Mouse (Mus musculus): ENCODE data around the gene Ddit4. TPM values are rescaled to one million over a fixed set of nuclear protein-coding genes. Genes with fewer than 3 reads are reported as not detected.
"Not testable (repeated sequence)": the region's sequence is repeated elsewhere in the genome, so short reads cannot be mapped to it uniquely, and the experiment has no call there.

Ddit4 gene
- total RNA-seq (2021) = 10 to 100 TPM; 50.6 to 52.2 TPM

DNA sequence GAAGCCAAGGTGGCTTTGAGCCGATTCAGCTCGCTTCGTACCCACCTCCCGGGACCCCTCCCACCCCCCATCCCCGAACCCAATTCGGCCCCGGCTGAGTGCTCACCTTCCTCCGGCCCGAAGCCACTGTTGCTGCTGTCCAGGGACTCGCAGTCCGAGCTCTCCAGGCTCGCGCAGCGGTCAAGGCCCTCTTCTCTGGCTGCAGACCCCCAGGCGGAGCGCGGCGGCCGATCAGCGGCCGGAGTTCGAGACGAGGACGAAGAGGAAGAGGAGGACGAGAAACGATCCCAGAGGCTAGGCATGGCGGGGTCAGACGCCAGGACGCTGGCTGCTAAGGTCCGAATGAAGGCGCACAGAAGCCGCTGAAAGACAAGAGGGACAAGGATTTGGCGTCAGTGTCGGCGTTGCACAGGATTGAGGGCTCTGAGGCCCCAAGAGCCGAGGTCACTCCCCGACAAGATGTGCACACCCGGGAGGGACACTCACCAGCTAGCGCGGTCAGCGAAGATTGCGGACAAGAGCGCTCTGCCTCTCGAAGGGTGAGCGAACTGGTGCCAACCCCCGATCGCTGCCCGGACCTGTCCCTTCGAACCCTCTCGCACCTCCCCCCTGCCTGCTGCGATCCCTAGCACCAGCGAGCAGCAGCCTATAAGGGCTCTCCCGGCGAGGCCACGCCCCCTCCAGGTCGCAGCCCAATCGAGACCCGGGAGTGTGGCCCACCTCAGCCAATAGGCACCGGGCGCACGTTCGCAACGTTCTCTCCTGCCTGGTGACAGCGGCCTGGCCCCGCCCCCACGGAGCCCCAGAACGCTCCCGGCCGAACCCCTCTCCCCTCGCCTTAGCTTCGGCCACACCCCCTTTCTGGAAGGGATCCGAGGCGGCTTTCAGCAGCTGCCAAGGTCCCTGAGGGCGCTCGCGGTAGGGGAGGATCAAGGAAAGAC lies at the start of gene Ddit4:
TSS of gene Ddit4 (minus strand) at position 624 of the 941 bp plus-strand sequence.
- DNase-seq = peak; percentile 100
- intact Hi-C loops (cut with DNase I) = loop anchor here (5.0 kb wide), 1 partner anchor 54 kb away; no protein-coding TSS in a partner anchor

DNA sequence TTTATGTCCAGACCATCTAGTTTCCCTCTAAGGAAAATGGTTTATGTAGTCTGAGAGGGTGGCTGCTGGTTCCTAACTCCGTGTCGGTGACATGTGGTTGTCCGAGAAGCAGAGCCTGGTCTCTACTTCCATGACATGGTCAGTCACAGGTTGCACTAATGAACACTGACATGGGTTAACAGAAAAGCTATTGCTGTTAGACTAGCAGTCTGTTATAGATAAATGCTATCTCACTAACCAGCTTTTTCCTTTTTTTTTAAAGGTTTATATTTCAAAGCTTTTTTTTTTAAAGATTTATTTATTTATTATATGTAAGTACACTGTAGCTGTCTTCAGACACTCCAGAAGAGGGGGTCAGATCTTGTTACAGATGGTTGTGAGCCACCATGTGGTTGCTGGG lies 47.4 kb upstream of the Ddit4 start:
- intact Hi-C loops (cut with DNase I) = no loop called here
- DNase-seq = no peak

DNA sequence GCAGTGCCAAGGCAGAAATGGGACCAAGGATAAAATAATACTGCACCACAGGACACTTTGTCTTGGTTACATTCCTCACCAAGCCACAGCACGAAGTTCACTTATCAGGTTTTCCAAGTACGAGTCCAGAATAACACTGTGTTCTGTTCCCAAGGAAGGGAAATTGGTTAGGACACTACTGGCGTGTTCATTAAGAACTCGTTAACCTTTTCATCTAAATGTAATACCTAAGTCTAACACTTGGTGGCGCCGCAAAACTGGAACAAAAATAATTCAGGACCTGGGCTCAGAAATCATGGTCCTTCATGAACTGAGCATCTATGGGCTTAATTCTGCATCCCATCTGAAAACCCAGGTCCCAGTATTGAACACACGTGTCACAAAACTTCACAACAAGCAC lies 46.0 kb upstream of the Ddit4 start:
- intact Hi-C loops (cut with DNase I) = no loop called here
- no peak for DNase-seq

DNA sequence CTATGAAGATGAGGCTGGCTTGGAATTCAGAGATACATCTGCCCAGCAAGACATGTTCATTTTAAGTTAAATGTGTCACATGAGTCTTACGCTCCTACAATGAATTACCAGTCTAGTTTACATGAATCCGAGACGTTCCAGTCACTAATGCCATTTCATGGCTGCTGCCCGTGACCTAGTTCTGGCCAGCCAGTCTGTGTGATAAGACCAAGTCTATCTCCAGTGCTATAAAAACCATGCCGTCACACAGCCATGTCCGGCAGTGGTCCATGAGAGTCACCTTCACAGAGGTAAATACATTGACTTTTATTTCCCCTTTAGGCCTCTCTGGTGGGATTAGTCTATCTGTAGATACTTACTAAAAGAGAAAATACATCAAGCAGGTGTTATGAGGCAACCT lies 44.3 kb upstream of the Ddit4 start:
- intact Hi-C loops (cut with DNase I) = no loop called here
- DNase-seq = no peak

DNA sequence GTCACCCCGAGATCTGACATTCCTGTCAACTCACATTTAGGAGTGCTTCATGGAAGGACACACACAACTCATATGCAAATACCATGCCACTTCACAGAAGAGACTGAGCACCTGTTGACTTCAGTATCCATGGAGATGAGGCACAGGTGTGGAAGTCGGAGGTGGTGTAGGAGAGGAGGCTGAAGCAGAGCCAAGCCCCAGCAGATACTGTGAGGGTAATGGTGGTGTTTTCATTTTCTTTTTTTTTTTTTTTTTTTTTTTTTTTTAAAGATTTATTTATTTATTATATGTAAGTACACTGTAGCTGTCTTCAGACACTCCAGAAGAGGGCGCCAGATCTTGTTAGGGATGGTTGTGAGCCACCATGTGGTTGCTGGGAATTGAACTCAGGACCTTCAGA lies 42.2 kb upstream of the Ddit4 start:
- intact Hi-C loops (cut with DNase I); DNase-seq: not testable (repeated sequence)

DNA sequence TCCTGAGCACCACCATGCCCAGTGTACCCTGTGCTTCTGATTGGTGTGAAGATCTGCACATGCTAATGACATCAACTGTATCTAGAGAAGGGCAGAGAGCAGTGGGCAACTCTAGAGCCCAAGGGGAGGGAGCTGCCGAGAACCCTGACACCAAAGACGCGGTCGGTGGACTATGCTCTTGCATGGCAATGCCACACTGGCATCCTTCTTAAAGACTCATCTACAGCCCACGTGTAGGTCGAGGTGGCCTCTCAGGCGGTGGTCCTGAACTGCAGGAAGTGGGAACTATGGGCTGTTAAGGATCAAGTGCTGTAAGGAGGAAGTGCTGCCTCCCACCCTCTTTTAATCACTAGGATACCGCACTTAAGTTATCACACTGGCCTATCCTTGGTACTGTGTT lies 40.4 kb upstream of the Ddit4 start:
- intact Hi-C loops (cut with DNase I) = no loop called here
- DNase-seq = no peak

DNA sequence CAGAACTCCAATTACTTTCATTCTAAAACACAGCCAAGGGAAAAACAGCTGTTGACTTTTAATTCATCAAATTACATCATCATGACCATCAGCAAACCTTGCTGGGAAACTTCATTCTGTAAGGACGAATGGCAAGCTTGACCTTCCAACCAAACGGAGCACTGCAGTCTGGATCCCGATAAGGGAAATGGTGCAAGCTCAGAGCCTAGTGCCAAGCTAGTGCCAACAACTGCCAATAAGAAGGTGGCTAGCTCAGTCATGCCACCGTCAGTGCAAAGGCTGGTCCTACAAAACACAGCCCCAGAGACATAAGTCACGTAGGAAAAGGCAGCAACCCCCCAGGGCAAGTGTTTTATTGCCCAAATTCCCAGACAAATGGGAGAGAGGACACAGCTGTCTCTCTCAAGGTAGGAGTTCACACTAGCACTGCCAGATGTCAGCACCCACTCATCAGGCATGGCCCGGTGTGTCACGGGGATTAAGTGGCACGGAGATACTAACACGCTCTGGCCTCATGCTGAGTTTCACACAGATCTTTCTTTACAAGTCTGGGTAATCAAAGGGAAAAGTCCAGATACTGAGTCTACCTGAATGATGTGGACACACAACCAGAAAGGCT lies 39.7 kb upstream of the Ddit4 start:
- intact Hi-C loops (cut with DNase I) = no loop called here
- DNase-seq = no peak

DNA sequence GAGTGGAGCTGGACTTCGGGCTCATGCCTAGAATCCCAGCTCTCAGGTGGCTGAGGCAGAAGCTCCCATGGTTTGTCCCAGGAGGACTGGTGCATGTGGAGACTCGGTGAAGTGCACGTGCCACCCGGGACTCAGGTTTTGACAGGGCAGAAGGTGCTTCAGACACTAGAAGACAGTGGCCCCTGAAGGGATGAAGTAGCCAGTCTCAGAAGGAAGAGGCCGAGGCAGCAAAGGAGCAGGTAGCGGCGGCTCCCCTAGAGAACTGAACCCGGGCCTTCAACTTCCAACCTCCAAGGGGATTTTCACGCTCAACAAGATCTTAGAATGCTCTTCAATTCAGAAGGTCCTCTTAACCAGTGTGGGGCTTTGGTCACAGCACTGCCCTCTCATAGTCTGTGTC lies 38.8 kb upstream of the Ddit4 start:
- DNase-seq = no peak
- intact Hi-C loops (cut with DNase I) = no loop called here

DNA sequence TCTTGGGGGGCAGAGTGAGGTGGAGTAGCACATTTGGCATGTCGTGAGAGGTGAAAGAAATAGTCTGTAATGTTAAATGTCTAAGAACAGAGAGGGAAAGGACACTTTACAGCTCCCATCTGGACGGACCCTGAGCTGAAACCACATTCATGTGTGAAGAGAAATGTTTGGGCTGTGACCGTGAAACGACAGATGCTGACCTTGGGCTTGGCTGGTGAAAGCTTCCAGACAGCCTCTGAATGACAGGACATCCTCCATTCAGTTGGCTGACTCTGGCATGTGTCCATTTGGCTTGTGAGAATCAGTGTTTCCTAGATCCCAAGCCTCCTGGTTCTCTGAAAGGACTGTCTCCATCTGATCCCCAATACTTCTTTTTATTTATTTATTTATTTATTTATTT lies 36.4 kb upstream of the Ddit4 start:
- DNase-seq = peak; percentile 51
- intact Hi-C loops (cut with DNase I) = no loop called here

DNA sequence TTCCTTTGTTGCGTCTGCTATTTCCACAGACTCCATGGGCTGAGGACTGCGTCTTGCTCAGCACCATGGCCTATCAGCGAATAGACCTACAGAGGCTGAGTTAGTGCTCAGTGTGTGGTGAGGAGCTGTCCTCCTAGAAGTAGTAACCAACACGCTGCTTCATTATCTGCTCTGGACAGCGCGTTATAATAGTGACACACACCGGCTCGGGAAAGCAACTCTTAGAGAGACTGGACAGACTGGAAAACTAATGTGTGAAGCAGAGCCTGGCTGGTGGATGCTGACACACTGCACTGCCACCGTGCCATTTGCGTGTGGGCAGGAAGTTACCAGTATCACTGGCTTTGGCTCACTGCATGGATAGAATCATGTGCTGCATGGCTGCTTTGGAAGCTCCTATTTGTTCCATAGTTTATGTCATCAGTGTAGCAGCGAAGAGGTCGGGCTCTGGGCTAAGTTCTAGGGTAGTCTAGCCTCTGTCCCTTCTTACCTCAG lies 30.8 kb upstream of the Ddit4 start:
- intact Hi-C loops (cut with DNase I) = no loop called here
- DNase-seq = no peak

DNA sequence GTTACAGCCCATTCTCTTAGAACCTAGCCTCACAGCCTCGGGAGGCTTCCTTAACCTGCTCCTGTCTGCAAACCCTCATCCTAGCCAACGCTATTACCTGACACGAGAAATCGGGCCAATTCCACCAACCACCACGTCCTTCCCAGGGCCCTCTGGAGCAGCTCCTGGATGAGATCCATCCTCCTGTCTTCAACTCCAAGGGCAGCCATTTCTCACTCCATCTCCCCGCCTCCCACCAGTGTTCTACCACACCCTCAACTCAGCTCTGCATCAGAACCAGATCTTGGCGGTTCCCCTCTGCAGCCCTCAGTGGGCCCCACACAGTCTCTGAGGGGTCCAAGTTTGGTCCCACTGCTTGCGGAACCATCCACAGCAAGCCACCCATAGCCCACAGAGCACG lies 30.2 kb upstream of the Ddit4 start:
- no peak for DNase-seq
- intact Hi-C loops (cut with DNase I) = no loop called here

DNA sequence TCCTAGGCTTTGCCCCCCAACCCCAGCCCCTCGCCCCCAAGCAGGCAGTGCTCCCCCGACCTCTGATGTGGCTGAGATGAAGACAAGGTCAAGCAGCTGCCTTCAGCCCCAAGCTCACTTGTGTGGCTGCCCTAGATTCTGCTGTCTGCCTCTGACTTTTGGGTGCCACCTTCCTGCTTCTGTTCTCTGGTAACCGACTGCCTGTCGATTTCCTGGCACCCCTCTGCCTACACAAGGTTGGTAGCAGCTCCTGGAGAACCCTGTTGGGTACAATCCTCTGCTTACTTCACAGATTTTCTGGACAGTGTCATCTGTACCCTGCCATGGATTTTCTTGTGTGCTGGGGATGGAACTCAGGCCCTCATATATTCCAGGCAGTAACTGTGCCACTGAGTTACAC lies 29.7 kb upstream of the Ddit4 start:
- DNase-seq = no peak
- intact Hi-C loops (cut with DNase I) = no loop called here

DNA sequence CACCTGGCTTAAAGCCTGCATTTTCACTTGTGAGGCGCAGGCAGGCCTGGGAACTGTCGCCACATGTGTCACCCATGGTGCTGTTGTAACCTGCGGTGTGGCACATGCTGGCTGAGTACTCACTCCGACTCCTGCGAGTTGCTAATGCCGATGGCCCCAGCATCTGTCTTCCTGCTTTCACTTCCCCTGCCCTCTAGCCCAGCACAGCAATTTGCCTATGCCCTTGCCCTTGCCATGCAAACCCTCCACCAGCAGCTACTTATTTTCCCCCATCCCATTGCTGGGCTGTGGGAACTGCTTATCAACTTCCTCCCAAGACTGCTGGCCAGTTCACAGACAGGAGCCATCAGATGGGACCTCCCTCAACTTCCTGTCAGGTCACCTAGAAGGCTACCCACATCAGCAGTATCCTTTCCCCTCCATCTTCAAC lies 29.2 kb upstream of the Ddit4 start:
- DNase-seq = no peak
- intact Hi-C loops (cut with DNase I) = no loop called here

DNA sequence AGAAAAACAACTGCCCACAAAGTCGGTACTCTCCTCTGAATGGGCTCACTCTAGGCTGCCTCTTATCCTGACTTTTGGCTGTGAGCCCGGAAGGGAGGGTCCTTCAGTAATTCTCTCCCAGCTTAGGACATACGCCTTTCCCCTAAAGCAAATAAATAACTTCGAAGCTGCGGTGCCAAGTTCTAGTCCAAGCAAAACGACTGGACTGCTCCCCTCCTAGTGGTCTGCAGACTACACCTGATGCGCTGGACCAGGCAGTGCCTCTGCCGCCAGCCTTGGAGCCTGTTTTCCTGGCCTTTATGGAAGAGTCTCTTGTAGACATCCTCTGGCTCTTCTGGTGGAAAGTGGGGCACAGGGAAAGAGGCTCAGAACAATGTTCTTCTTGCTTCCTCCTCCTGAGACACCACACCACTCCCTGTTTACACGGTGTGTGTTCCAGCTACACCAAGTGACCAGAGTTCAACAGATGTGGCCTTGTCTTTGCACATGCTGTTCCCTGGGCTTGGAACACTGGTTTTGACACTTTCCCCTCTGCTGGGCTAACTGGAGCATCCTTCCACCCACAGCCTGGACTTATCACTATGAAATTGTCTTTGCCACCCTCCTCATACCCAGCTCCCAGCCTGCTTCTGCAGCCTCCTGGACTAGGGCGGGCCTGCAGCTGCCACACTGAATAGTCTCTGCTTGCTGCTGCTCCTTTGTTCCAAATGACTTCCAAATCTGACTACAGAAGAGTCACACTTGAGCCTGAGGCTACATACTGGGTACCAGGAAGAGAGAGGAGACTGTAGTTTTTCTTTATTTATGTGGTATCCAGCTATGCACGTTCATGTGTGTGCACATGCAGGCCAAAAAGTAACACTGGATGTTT lies 27.5 kb upstream of the Ddit4 start:
- peak; percentile 72 for DNase-seq
- intact Hi-C loops (cut with DNase I) = no loop called here

DNA sequence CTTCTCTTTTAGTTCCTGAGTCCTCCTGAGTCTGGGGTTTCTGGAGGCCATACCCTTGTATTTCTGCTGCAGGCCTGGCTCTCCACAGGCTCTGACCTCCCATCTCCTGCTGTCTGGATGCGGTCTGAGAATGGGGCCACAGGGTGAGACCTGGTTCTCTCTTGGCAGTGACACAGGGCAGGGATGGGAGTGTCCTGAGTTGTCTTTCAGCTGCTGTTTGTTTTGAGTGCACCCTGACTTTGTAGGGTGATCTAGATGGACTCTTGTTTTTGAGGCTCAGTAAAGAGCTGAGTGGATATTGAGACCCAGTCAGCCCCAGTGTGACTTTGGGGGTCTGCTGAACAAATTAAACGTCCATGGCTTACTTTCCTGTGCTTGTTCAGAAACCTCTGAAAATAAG lies 26.8 kb upstream of the Ddit4 start:
- intact Hi-C loops (cut with DNase I) = no loop called here
- DNase-seq = no peak

DNA sequence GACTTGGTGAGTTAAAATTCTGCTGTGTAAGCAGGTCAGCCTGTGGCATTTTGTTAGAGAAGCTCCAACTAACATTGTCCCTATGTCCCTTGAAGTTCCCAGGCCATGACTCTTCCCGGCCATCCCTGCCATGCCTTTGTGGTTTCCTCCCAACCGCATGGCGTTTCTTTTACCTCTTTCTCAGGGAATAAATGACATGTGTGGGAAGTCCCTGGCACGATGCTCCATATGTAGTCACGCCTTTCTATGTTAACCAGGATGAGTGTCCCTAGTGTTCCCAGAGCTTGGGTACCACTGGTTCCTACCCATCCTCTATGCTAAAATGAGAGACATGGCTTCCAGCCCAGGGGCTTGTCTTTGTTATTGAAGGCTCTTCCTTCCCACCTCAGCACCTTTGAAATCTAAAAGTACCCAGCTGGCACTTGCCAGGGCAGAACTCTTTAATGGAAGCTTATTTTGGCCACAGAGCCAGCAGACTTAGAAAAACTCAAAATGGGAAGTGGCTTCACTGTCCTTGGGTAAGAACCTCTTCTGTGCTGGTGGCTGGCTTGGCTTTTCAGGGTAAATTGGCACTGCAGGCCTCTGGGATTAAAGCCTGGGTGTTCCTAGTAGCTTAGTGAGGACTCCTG lies 26.2 kb upstream of the Ddit4 start:
- DNase-seq = no peak
- intact Hi-C loops (cut with DNase I) = no loop called here

DNA sequence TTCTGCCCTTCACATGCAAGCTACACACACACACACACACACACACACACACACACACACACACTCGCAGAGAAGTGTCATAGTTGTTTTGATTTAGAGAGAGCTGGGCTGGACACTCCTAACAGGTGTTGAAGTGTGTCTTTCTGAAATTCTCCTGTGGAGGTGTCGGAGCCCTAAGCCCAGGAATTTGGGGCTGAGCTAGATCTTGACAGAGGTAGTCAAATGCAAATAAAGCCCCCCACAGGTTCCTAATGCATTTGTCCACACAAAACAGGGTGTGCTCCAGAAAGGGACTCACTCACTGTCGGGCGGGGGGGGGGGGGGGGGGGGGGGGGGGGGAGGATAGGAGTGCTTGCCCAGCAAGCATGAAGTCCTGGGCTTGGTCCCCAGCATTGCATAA lies 25.5 kb upstream of the Ddit4 start:
- intact Hi-C loops (cut with DNase I) = no loop called here
- no peak for DNase-seq

DNA sequence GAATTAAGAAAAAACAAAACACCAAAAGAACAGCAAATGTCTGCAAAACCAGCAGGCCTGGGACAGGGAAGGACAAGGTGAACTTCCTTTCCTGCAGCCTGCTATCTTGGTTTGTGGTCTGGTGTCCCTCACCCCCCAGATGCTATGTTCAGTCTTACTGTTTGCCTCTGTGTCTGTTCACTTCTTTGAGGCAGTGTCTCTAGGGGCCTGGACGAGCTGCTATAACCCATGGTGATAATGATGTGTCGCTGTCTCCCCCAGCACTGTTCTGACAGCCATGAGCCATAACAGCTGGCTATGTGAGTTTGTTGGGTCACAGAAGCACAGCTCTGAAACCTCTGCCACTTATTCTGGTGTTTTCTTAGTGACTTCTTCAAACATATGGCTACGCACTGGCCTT lies 23.2 kb upstream of the Ddit4 start:
- intact Hi-C loops (cut with DNase I) = no loop called here
- DNase-seq = no peak

DNA sequence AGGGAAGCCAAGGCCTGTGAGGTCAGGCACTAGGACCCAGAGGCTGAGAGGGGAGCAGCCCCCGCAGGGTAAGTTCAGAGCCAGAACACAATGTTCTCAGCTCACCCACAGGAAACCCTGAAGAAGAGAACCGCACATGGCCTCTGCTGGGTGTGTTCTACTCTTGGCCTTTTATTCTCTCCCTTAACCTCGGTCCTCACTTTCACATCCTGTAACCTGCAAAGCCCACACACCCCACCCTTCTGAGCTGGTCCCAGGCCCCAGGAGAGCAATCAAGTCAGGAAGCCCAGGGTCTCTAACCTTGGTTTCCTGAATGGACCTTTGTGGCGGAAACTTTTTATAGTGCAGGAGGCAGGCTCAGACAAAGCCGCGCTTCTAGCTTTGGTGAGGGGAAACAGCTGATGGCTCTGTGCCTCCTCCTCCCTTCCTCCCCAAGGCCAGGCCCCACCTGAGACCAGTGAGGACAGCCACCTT lies 22.6 kb upstream of the Ddit4 start:
- intact Hi-C loops (cut with DNase I) = no loop called here

DNA sequence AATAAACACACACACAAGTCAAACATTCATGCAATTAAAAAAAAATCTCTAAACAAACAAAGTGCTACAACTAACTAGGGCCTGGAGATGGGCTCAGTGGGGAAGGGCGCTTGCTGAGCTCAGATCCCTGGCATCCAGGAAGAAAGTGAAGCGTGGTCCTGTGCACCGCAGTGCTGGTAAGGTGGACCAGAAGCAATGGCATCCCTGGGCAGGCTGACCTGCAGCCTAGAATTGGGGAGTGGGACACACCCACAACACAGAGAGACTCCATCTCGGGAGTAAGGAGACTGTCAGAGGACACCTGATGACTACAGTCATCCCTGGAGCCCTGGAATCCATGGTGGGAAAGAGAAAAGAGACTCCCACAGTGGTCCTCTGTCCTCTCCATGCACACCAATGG lies 21.8 kb upstream of the Ddit4 start:
- intact Hi-C loops (cut with DNase I) = no loop called here

More for the DNA sequence above, 22.6 kb upstream of the Ddit4 start:
- DNase-seq = no peak

More for the DNA sequence above, 21.8 kb upstream of the Ddit4 start:
- DNase-seq = no peak
